Mouse (Mus musculus) heart, embryonic 11.5 days (tissue): ENCODE results near the gene Pgm5. TPM values are rescaled to one million over a fixed set of nuclear protein-coding genes. Genes with fewer than 3 reads are reported as not detected.
A peak's percentile ranks its signal among the peaks of the same experiment; 100 is the strongest.

Experiments
- ATAC-seq: fragments of 200-750 bp; cut with Nextera tagmentation; replicated peaks from 2 replicates; pipeline ENCODE4 v1.8.0; 2017; ENCODE audit warnings: moderate library complexity; ENCODE audit not compliant: insufficient number of reproducible peaks, low FRiP score, low TSS enrichment
- H3K27ac ChIP-seq: fragments of 300-500 bp; sonication (generic); 2 replicates; pipeline ENCODE4 v1.5.1; 2014; ENCODE audit warnings: mild to moderate bottlenecking, low read depth, low read length
- H3K27me3 ChIP-seq: fragments of 300-500 bp; sonication (generic); 2 replicates; pipeline ENCODE4 v1.6.1; 2014; ENCODE audit warnings: mild to moderate bottlenecking, low read length, mixed read lengths; ENCODE audit not compliant: control insufficient read depth, insufficient read depth
- H3K36me3 ChIP-seq: fragments of 300-500 bp; sonication (generic); 2 replicates; pipeline ENCODE4 v1.6.1; 2014; ENCODE audit warnings: mild to moderate bottlenecking, low read length, moderate library complexity, mixed read lengths; ENCODE audit not compliant: control insufficient read depth, insufficient read depth
- H3K4me1 ChIP-seq: fragments of 300-500 bp; sonication (generic); 2 replicates; pipeline ENCODE4 v1.6.1; 2014; ENCODE audit warnings: low read length; ENCODE audit not compliant: control insufficient read depth, insufficient read depth
- H3K4me2 ChIP-seq: fragments of 300-500 bp; sonication (generic); 2 replicates; pipeline ENCODE4 v1.6.1; 2014; ENCODE audit warnings: mild to moderate bottlenecking, moderate library complexity
- H3K4me3 ChIP-seq: fragments of 300-500 bp; sonication (generic); 2 replicates; pipeline ENCODE4 v1.5.1; 2014; ENCODE audit warnings: low read depth, low read length
- H3K9ac ChIP-seq: fragments of 300-500 bp; sonication (generic); 2 replicates; pipeline ENCODE4 v1.6.1; 2014; ENCODE audit warnings: mild to moderate bottlenecking, low read depth, low read length, moderate library complexity
- H3K9me3 ChIP-seq: fragments of 300-500 bp; sonication (generic); replicated peaks from 2 replicates; pipeline ENCODE4 v1.6.1; 2016; ENCODE audit warnings: low read length; ENCODE audit not compliant: control insufficient read depth
- WGBS: fragments of 180-500 bp; shearing (Covaris S2); extraction: QIAGEN DNeasy Blood & Tissue Kit; methylation state at CpG from one replicate; pipeline ENCODE4 v1.1.7; 2014; ENCODE audit not compliant: insufficient replicate concordance; 5-methylcytosine and 5-hydroxymethylcytosine counted together
- polyA plus RNA-seq: library from polyadenylated mRNA; unstranded; fragments of >200 nt; fragmentation: Nextera tagmentation; extraction: Ambion mirVana; gene quantifications from 2 replicates; pipeline ENCODE4 v1.2.1, GENCODE M21; 2014

Pgm5 gene
- polyA plus RNA-seq, 1 experiment from 2014 or later = 6.3 TPM

DNA sequence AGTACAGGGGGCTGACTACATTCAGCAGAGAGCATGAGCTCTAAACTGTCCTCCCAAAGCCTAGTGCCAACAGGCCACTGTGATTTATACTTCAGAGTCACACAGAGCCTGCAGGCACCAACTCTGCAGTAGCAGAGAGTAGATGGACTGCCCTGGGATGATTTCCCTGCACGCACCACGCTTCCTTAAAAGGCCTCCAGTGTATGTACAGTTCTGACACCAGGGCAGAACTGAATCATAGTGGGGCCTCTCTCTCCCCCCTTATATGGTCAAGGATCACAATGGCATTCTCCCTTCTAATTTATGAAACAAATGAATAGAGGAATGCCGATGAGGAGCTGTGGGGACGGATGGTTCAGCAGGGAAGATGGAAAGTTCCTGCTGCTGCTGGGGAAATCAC is 91.3 kb downstream of the Pgm5 start:
- Histone ChIP-seq H3K27ac (peak overlapping the region; percentile 82), H3K27me3 (no peaks in the 10 kb centered on the region), H3K9ac (peak overlapping the region; percentile 46; the same call in 1 of the 2 replicates), H3K4me1 (peaks cover 24% of the 10 kb centered on the region), H3K36me3 (no peaks in the 10 kb centered on the region), H3K4me2 (no peak overlapping the region), H3K9me3 (no peaks in the 10 kb centered on the region), H3K4me3 (no peak overlapping the region)
- 49% methylated on average over 4 of the region's 4 CpGs for WGBS
- 0 out of 2 replicates have a peak, but pooled peaks have one; percentile 46 for ATAC-seq

GRCm38 (mm10) chr19:24767401-24767800 is 94.3 kb downstream of the Pgm5 start:
- peaks cover 29% of the 10 kb centered on the region for H3K4me1 ChIP-seq
- H3K9me3 ChIP-seq = no peaks in the 10 kb centered on the region
- H3K27ac ChIP-seq = peak overlapping the region; percentile 73
- H3K4me2 ChIP-seq = no peak overlapping the region
- H3K9ac ChIP-seq = no peak overlapping the region
- H3K4me3 ChIP-seq = no peak overlapping the region
- 55% methylated on average over 6 of the region's 6 CpGs for WGBS
- H3K36me3 ChIP-seq = no peaks in the 10 kb centered on the region
- no peak for ATAC-seq
- no peaks in the 10 kb centered on the region for H3K27me3 ChIP-seq

GRCm38 (mm10) chr19:24762473-24763149 is 99.0 kb downstream of the Pgm5 start:
- H3K4me1 ChIP-seq = peaks cover 16% of the 10 kb centered on the region
- H3K9me3 ChIP-seq = no peaks in the 10 kb centered on the region
- no peak for ATAC-seq
- no peaks in the 10 kb centered on the region for H3K36me3 ChIP-seq
- H3K4me3 ChIP-seq = no peak overlapping the region
- no peaks in the 10 kb centered on the region for H3K27me3 ChIP-seq
- no peak overlapping the region for H3K4me2 ChIP-seq
- WGBS = 49% methylated on average over 12 of the region's 12 CpGs
- no peak overlapping the region for H3K27ac ChIP-seq
- no peak overlapping the region for H3K9ac ChIP-seq

GRCm38 (mm10) chr19:24756627-24757026 is 105.0 kb downstream of the Pgm5 start:
- Histone ChIP-seq H3K4me1 (peaks cover 36% of the 10 kb centered on the region), H3K4me3 (no peak overlapping the region), H3K27ac (peak overlapping the region; percentile 66), H3K9me3 (no peaks in the 10 kb centered on the region), H3K36me3 (no peaks in the 10 kb centered on the region), H3K27me3 (no peaks in the 10 kb centered on the region), H3K4me2 (peak overlapping the region; percentile 0; the same call in 1 of the 2 replicates), H3K9ac (no peak overlapping the region)
- 14% methylated on average over 4 of the region's 4 CpGs for WGBS
- no peak for ATAC-seq

- H3K4me2 ChIP-seq = no peak overlapping the region
- H3K27ac ChIP-seq = no peak overlapping the region
- no peak for ATAC-seq
- WGBS = 53% methylated on average over 3 of the region's 3 CpGs
- H3K27me3 ChIP-seq = no peaks in the 10 kb centered on the region
- no peak overlapping the region for H3K4me3 ChIP-seq
- no peaks in the 10 kb centered on the region for H3K36me3 ChIP-seq
- no peaks in the 10 kb centered on the region for H3K9me3 ChIP-seq
- H3K9ac ChIP-seq = no peak overlapping the region
- H3K4me1 ChIP-seq = peaks cover 36% of the 10 kb centered on the region
Observed at GRCm38 (mm10) chr19:24754440-24754785, 107.2 kb downstream of the Pgm5 start.

DNA sequence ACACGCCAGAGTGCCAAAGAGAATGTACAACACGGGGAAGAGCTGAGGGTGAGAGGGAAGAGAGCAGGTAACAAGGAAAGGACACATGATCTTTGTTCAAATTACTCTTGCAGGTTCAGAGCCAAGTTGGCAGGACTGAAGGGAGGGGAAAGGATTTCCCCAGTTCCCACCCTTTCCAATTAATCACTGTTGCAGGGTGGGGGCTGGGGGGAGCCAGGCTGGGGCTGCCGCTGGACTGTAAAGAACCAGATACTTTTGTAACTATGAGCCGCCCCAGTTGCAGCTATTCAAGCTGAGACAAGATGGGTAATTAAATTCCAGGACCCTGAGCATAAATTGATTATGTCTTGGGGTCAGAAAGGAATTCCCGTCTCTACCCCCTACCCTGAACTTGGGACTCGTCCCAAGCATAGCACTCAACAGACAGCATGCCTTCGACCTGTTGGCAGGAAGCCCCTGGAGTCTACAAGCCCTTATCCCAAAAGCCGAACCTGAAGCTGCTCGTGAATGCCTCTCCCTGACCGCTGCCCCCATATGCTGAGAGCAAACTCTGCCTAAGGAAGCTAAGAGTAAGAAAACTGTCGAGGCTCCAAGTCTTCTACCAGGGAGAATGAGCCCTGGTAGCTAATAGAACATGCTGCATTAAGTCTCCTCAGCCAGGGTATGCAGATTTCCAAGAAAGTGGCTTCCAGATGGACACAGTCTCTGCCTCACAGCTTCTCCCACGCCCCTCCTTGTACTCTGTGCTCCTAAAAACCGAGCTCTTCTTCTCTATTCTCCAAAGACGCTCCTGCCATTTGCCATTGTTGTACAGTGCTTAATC is 107.8 kb downstream of the Pgm5 start:
- Histone ChIP-seq H3K4me3 (no peak overlapping the region), H3K4me2 (no peak overlapping the region), H3K4me1 (peaks cover 36% of the 10 kb centered on the region), H3K9ac (no peak overlapping the region), H3K36me3 (no peaks in the 10 kb centered on the region), H3K9me3 (no peaks in the 10 kb centered on the region), H3K27ac (no peak overlapping the region), H3K27me3 (no peaks in the 10 kb centered on the region)
- no peak for ATAC-seq
- 51% methylated on average over 14 of the region's 14 CpGs for WGBS

DNA sequence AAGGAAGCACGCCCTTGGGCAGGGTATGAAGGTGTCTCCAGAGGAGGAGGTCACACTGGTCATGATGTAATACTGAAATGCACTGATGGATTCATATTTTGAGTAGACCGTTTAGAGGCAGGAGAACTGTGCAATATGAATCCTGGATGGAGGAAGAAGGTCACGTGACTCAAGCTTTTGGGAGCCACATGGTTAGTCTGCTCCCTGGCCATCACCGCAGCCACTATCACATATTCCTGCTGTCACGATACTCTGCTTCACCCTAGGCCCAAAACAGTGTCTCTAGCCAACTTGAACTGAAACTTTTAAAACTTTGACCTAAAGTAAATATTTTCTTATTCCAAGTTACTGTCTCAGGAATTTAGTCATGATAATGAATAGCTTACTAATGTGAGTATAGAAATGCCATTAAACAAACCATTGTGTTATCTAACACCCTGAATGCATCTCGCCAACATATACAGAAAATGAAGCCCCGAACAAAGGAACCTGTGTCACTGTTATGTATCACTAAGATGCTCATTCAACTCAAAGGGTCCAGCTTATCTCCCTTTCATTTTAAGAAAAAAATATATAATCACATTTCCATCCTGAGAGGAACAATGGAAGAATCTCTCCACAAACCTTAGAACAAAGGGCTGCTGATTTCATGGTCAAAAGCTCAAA is 108.6 kb downstream of the Pgm5 start:
- H3K36me3 ChIP-seq = no peaks in the 10 kb centered on the region
- no peak for ATAC-seq
- H3K4me2 ChIP-seq = no peak overlapping the region
- no peak overlapping the region for H3K4me3 ChIP-seq
- WGBS = 82% methylated on average over 7 of the region's 7 CpGs
- no peaks in the 10 kb centered on the region for H3K27me3 ChIP-seq
- H3K9me3 ChIP-seq = no peaks in the 10 kb centered on the region
- no peak overlapping the region for H3K9ac ChIP-seq
- H3K27ac ChIP-seq = no peak overlapping the region
- peaks cover 36% of the 10 kb centered on the region for H3K4me1 ChIP-seq

DNA sequence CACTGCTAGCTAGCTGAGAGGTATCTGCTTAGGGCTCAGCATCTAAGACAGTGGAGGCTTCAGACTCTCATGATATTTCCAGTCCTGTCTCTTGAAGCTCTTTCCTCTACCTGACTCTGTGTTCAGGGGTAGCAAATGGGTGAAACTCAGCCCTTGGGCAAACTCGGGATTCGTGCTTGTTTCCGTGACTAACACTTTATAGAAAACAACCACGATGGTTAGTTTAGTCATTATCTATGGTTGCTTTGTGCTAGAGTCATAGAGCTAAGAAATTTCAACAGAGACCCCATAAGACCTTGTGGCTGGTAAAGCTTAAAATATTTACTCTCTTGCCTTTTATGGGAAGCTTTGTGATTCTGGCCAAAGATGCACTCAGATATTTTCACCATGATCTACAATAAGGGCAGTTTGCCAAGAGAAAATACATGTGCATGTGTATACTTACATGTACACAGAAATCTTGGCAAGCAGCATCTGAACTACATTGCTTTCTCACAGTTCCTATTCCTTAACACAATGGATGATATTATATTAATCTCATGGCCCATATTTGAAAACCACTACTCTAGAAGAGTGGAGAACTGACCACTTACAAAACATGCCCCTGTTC is 115.3 kb downstream of the Pgm5 start:
- no peak overlapping the region for H3K27ac ChIP-seq
- no peak for ATAC-seq
- H3K4me3 ChIP-seq = no peak overlapping the region
- no peaks in the 10 kb centered on the region for H3K36me3 ChIP-seq
- peaks cover 11% of the 10 kb centered on the region; the same call in 1 of the 2 replicates for H3K4me1 ChIP-seq
- no peaks in the 10 kb centered on the region for H3K9me3 ChIP-seq
- no peaks in the 10 kb centered on the region for H3K27me3 ChIP-seq
- no peak overlapping the region for H3K9ac ChIP-seq
- WGBS = 89% methylated on average over 4 of the region's 4 CpGs
- no peak overlapping the region for H3K4me2 ChIP-seq
